ENCODE assay signal across 8 mouse cellular contexts in the genomic region with DNA sequence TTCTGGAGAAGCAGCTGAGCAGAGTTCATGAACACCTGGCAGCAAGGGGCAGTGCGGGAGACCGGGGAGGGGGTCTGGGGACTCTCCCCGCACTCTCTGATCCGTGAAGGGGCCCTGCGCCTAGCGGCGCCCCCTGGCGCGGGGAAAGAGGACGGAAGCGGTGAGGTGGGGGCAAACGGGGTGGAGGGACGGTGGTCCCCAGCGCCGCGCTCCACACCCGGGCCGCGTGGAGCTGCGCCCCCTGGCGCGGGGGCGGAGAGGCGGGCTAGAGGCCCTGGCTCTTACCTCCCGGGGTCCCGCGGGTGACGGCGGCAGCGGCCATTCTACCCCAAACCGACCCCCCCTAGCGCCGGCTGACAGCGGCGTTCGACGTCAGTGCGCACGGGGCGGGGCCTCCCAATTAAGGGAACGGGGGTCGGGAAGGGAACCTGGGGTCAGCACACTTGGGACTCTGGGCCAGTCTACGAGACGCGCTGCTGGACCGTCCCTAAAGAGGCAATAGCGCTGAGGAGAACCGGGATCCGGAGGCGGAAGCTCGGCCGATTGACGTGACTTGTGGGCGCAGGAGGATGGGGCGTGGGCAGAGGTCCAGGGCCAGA. TPM values are rescaled to one million over a fixed set of nuclear protein-coding genes. Genes with fewer than 3 reads are reported as not detected.
DNase-seq lines count a peak whose midpoint lies in the region; ATAC-seq and TF ChIP-seq lines count a peak whose summit lies in the region.

Gene Camta2 (minus strand): TSS at position 505 of the 599 bp plus-strand sequence.

- no peaks in the 10 kb centered on the region; the same call in 1 of the 2 replicates for H3K4me1 ChIP-seq in embryonic fibroblast, embryonic 13.5 days (ENCODE audit: control insufficient read depth, insufficient read depth, low read length)
- peaks cover 37% of the 10 kb centered on the region for H3K4me1 ChIP-seq in heart, embryonic 10.5 days
- peaks cover 22% of the 10 kb centered on the region for H3K4me1 ChIP-seq in kidney, embryonic 15.5 days
- H3K4me1 ChIP-seq in liver, embryonic 12.5 days, result peaks cover 32% of the 10 kb centered on the region
- H3K4me1 ChIP-seq in stomach, embryonic 15.5 days, result peaks cover 14% of the 10 kb centered on the region

- H3K4me2 ChIP-seq in kidney, embryonic 15.5 days, result peak within 1 kb of the TSS; percentile 89
- peak within 1 kb of the TSS; percentile 97 for H3K4me2 ChIP-seq in liver, embryonic 12.5 days
- H3K4me2 ChIP-seq in stomach, embryonic 15.5 days, result peak within 1 kb of the TSS; percentile 77

- under 1% methylated on average over 55 of the region's 55 CpGs for WGBS in heart, embryonic 10.5 days
- under 1% methylated on average over 55 of the region's 55 CpGs for WGBS in kidney, embryonic 15.5 days
- WGBS in liver, embryonic 12.5 days (ENCODE audit: insufficient replicate concordance), result under 1% methylated on average over 54 of the region's 55 CpGs
- under 1% methylated on average over 55 of the region's 55 CpGs for whole genome bisulfite sequencing in stomach, embryonic 15.5 days

- H3K9me3 ChIP-seq in heart, embryonic 10.5 days, result no peaks in the 10 kb centered on the region
- H3K9me3 ChIP-seq in kidney, embryonic 15.5 days (replicated peaks), result no peaks in the 10 kb centered on the region
- H3K9me3 ChIP-seq in liver, embryonic 12.5 days (replicated peaks), result no peaks in the 10 kb centered on the region
- H3K9me3 ChIP-seq in stomach, embryonic 15.5 days, result no peaks in the 10 kb centered on the region

- peak; percentile 88 for TF ChIP-seq POLR2A in embryonic fibroblast, embryonic 13.5 days (IDR thresholded peaks at IDR 0.05; ENCODE audit: low read depth, low read length)

- ATAC-seq in kidney, embryonic 15.5 days (replicated peaks; ENCODE audit: low FRiP score), result peak; percentile 91
- peak; percentile 72 for ATAC-seq in liver, embryonic 12.5 days
- ATAC-seq in stomach, embryonic 15.5 days (ENCODE audit: insufficient read depth, low FRiP score, low read depth), result peak; percentile 81

- peak within 1 kb of the TSS; percentile 38 for H3K4me3 ChIP-seq in embryonic fibroblast, embryonic 13.5 days (ENCODE audit: insufficient read depth, low read length)
- H3K4me3 ChIP-seq in heart, embryonic 10.5 days, result peak within 1 kb of the TSS; percentile 92
- peak within 1 kb of the TSS; percentile 81 for H3K4me3 ChIP-seq in kidney, embryonic 15.5 days (replicated peaks)
- peak within 1 kb of the TSS; percentile 84 for H3K4me3 ChIP-seq in liver, embryonic 12.5 days
- H3K4me3 ChIP-seq in stomach, embryonic 15.5 days (replicated peaks), result peak within 1 kb of the TSS; percentile 97

- peak within 1 kb of the TSS; percentile 72 for H3K9ac ChIP-seq in kidney, embryonic 15.5 days
- peak within 1 kb of the TSS; percentile 87 for H3K9ac ChIP-seq in liver, embryonic 12.5 days
- peak within 1 kb of the TSS; percentile 76 for H3K9ac ChIP-seq in stomach, embryonic 15.5 days

- peak within 1 kb of the TSS; percentile 71 for H3K27ac ChIP-seq in embryonic fibroblast, embryonic 13.5 days (ENCODE audit: insufficient read depth, low read length)
- peak within 1 kb of the TSS; percentile 96 for H3K27ac ChIP-seq in heart, embryonic 10.5 days
- H3K27ac ChIP-seq in kidney, embryonic 15.5 days, result peak within 1 kb of the TSS; percentile 92
- peak within 1 kb of the TSS; percentile 82 for H3K27ac ChIP-seq in liver, embryonic 12.5 days
- peak within 1 kb of the TSS; percentile 95 for H3K27ac ChIP-seq in stomach, embryonic 15.5 days

- H3K36me3 ChIP-seq in heart, embryonic 10.5 days, result peaks cover 35% of the 10 kb centered on the region
- peaks cover 32% of the 10 kb centered on the region for H3K36me3 ChIP-seq in kidney, embryonic 15.5 days
- peaks cover 33% of the 10 kb centered on the region for H3K36me3 ChIP-seq in liver, embryonic 12.5 days
- peaks cover 19% of the 10 kb centered on the region for H3K36me3 ChIP-seq in stomach, embryonic 15.5 days

- DNase-seq in 416B (ENCODE audit: low read depth), result peak; percentile 82
- DNase-seq in adrenal gland, postnatal 36 days, result peak; percentile 91 to 95
- peak; percentile 90 for DNase-seq in heart, embryonic 10.5 days (ENCODE audit: low spot score)
- DNase-seq in natural killer cell, adult 2 months (ENCODE audit: low spot score in 2 of 2), result peak; percentile 77 to 78

- H3K27me3 ChIP-seq in heart, embryonic 10.5 days (ENCODE audit: insufficient read depth, poor library complexity, severe bottlenecking), result no peaks in the 10 kb centered on the region
- H3K27me3 ChIP-seq in kidney, embryonic 15.5 days, result no peaks in the 10 kb centered on the region
- no peaks in the 10 kb centered on the region; the same call in 1 of the 2 replicates for H3K27me3 ChIP-seq in liver, embryonic 12.5 days (replicated peaks)
- no peaks in the 10 kb centered on the region for H3K27me3 ChIP-seq in stomach, embryonic 15.5 days (replicated peaks)

- TF ChIP-seq CTCF in embryonic fibroblast, embryonic 13.5 days (IDR thresholded peaks at IDR 0.05; ENCODE audit: borderline replicate concordance, insufficient read depth, low read length), result peak; percentile 38; the same call in 1 of the 2 replicates

RNA-seq across cellular contexts. Expression of gene Camta2, which starts in this region (rescaled TPM):
- 10 to 100 TPM; 36.5 to 45.7 TPM for total RNA-seq in adrenal gland, postnatal 36 days (2021)
- polyA plus RNA-seq in embryonic fibroblast, embryonic 13.5 days (2011; ENCODE audit: insufficient read length, low read depth, missing spikeins), result 15.3 and 16.4 TPM in 2 replicates
- 12.0 and 12.5 TPM in 2 replicates for polyA plus RNA-seq in heart, embryonic 10.5 days (2016; fragmentation: Nextera tagmentation; extraction: Ambion mirVana)
- 12.8 and 14.1 TPM in 2 replicates for polyA plus RNA-seq in kidney, embryonic 15.5 days (2015; fragmentation: Nextera tagmentation; extraction: Ambion mirVana)
- 6.1 and 6.4 TPM in 2 replicates for polyA plus RNA-seq in liver, embryonic 12.5 days (2016; fragmentation: Nextera tagmentation; extraction: Ambion mirVana)
- 13.0 and 15.5 TPM in 2 replicates for polyA plus RNA-seq in stomach, embryonic 15.5 days (2015; fragmentation: Nextera tagmentation; extraction: Ambion mirVana)

Comparison
In these comparisons a context has a peak if more than half of its experiments do, and no peak if none do; other contexts are left out.
1. Peak in every context shown above with its lines: DNase-seq, ATAC-seq, H3K4me3 ChIP-seq and H3K27ac ChIP-seq.
2. H3K4me3 ChIP-seq: peak in every context shown above with its lines; median percentile 97 in stomach, embryonic 15.5 days; 92 in heart, embryonic 10.5 days; 84 in liver, embryonic 12.5 days; 81 in kidney, embryonic 15.5 days; 38 in embryonic fibroblast, embryonic 13.5 days.